Mouse (Mus musculus): ENCODE results near the gene Ankrd55. TPM values are rescaled to one million over a fixed set of nuclear protein-coding genes. Genes with fewer than 3 reads are reported as not detected.

Gene Ankrd55
- polyA plus RNA-seq, 1 experiment, result not detected

DNA sequence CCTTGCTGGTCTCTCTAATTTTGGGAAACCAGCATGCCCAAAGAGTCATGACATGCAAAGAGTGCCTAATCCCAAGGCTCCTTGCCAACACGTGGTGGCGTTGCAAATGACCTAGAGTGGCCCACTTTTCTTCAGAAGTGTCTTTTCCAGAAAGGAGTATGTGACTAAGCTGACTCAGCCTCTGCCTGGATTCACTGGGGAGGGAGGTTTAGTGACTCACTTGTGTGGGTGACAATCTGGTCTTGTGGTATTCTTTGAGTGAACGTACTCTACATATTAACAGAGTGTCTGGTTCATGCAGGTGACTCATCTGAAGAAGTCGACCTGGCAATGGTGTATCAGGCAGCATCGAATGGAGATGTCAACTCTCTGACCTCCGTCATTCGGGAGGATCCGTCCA, 29.9 kb downstream of the Ankrd55 start:
- no peak overlapping the region for H3K4me3 ChIP-seq (ENCODE audit: low read depth, low read length)
- no peaks in the 10 kb centered on the region for H3K27me3 ChIP-seq (ENCODE audit: control insufficient read depth, insufficient read depth, low read length, poor library complexity, severe bottlenecking)
- no peaks in the 10 kb centered on the region for H3K36me3 ChIP-seq (ENCODE audit: control insufficient read depth, insufficient read depth, low read length, poor library complexity, severe bottlenecking)
- H3K27ac ChIP-seq (ENCODE audit: insufficient read depth, low read length), result no peak overlapping the region
- H3K9ac ChIP-seq (ENCODE audit: low read depth, poor library complexity, severe bottlenecking), result no peak overlapping the region
- TF ChIP-seq POLR2A (IDR thresholded peaks at IDR 0.05; ENCODE audit: insufficient read depth, low read length) (no peak), CTCF (IDR thresholded peaks at IDR 0.05; ENCODE audit: low read depth, low read length) (no peak), EP300 (IDR thresholded peaks at IDR 0.05; ENCODE audit: insufficient read depth, low read depth, low read length) (no peak)
- H3K4me1 ChIP-seq (ENCODE audit: control insufficient read depth, insufficient read depth, low read length), result no peaks in the 10 kb centered on the region
- no peaks in the 10 kb centered on the region for H3K9me3 ChIP-seq (replicated peaks; ENCODE audit: control insufficient read depth, insufficient read depth, low read length, poor library complexity, severe bottlenecking)

DNA sequence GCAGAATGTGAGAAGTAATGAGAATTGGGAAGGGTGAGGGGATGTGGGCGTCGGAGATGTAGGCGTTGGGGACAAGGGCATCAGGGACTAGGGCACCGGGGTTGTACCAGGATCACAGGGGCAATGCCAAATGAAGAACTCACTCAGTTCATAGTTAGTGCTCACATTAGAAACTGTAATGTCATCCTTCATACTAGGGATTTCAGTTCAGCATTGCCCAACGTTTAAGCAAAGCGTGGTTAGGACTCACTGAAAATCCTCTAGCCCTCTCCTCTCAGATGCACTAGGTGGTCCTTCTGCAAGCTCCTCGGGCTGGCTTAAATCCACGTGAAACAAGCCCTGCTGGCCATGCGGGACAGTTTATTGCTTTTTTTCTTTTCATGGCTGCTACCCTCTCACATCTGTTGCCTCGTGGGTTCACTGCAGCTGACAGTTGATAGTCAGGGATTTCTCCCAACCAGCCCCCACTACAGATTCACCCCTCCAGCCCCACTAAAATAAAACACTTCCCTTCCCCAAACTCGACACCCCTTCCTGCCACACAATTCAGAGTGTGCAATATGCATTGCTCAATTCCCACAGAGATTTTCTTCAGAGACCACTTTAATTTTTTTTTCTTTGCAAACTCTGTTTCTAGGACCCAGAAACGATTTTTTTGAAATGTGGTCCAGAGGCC, 35.5 kb downstream of the Ankrd55 start:
- no peaks in the 10 kb centered on the region for H3K4me1 ChIP-seq (ENCODE audit: control insufficient read depth, insufficient read depth, low read length)
- H3K36me3 ChIP-seq (ENCODE audit: control insufficient read depth, insufficient read depth, low read length, poor library complexity, severe bottlenecking), result no peaks in the 10 kb centered on the region
- H3K4me3 ChIP-seq (ENCODE audit: low read depth, low read length), result no peak overlapping the region
- no peaks in the 10 kb centered on the region for H3K27me3 ChIP-seq (ENCODE audit: control insufficient read depth, insufficient read depth, low read length, poor library complexity, severe bottlenecking)
- H3K27ac ChIP-seq (ENCODE audit: insufficient read depth, low read length), result no peak overlapping the region
- TF ChIP-seq CTCF (IDR thresholded peaks at IDR 0.05; ENCODE audit: low read depth, low read length), result no peak
- H3K9me3 ChIP-seq (replicated peaks; ENCODE audit: control insufficient read depth, insufficient read depth, low read length, poor library complexity, severe bottlenecking), result no peaks in the 10 kb centered on the region
- H3K9ac ChIP-seq (ENCODE audit: low read depth, poor library complexity, severe bottlenecking), result no peak overlapping the region

DNA sequence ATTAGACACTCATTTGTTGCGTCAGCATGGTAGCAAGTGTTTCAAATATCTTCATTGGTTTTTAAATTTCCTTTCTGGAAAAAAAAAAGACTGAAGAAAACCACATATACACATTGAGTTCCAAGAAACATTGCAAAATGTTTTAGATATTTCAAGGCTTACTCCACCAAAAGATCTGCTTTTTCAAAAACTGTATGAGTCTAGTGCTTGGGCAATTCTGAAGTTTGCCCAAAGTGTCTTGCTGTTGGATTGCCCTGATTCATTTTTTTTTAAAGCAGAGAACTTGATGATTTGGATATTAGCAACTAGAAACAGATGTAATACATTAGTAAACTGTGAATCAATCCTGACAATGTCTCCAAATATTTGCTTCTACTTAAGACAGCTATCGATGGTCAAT, 36.9 kb downstream of the Ankrd55 start:
- no peaks in the 10 kb centered on the region for H3K4me1 ChIP-seq (ENCODE audit: control insufficient read depth, insufficient read depth, low read length)
- H3K27ac ChIP-seq (ENCODE audit: insufficient read depth, low read length), result no peak overlapping the region
- H3K4me3 ChIP-seq (ENCODE audit: low read depth, low read length), result no peak overlapping the region
- no peak for TF ChIP-seq EP300 (IDR thresholded peaks at IDR 0.05; ENCODE audit: insufficient read depth, low read depth, low read length)
- no peak for TF ChIP-seq POLR2A (IDR thresholded peaks at IDR 0.05; ENCODE audit: insufficient read depth, low read length)
- TF ChIP-seq CTCF (IDR thresholded peaks at IDR 0.05; ENCODE audit: low read depth, low read length), result no peak
- no peak overlapping the region for H3K9ac ChIP-seq (ENCODE audit: low read depth, poor library complexity, severe bottlenecking)
- H3K9me3 ChIP-seq (replicated peaks; ENCODE audit: control insufficient read depth, insufficient read depth, low read length, poor library complexity, severe bottlenecking), result no peaks in the 10 kb centered on the region
- H3K36me3 ChIP-seq (ENCODE audit: control insufficient read depth, insufficient read depth, low read length, poor library complexity, severe bottlenecking), result no peaks in the 10 kb centered on the region
- no peaks in the 10 kb centered on the region for H3K27me3 ChIP-seq (ENCODE audit: control insufficient read depth, insufficient read depth, low read length, poor library complexity, severe bottlenecking)

DNA sequence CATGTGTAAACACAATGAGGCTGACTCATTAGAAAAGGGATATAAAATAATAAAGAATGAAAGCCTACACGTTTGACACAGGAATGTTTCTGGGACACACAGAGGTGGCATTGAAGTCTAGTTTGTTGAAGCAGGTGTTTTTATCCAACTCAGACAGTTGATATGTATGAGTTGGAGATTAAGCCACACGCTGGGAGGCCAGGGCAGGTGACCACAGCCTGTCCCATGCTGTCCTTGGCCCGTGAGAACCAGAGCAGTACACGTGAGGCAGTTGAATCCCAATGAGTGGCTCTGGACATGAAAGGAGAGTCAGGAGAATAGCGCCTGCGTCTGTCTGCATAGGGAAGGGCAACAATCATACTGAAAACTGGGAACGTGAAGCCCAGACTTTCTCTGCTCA, 38.2 kb downstream of the Ankrd55 start:
- H3K27ac ChIP-seq (ENCODE audit: insufficient read depth, low read length), result no peak overlapping the region
- H3K9ac ChIP-seq (ENCODE audit: low read depth, poor library complexity, severe bottlenecking), result no peak overlapping the region
- TF ChIP-seq POLR2A (IDR thresholded peaks at IDR 0.05; ENCODE audit: insufficient read depth, low read length), result no peak
- TF ChIP-seq CTCF (IDR thresholded peaks at IDR 0.05; ENCODE audit: low read depth, low read length), result no peak
- no peak for TF ChIP-seq EP300 (IDR thresholded peaks at IDR 0.05; ENCODE audit: insufficient read depth, low read depth, low read length)
- no peaks in the 10 kb centered on the region for H3K4me1 ChIP-seq (ENCODE audit: control insufficient read depth, insufficient read depth, low read length)
- H3K9me3 ChIP-seq (replicated peaks; ENCODE audit: control insufficient read depth, insufficient read depth, low read length, poor library complexity, severe bottlenecking), result no peaks in the 10 kb centered on the region
- H3K4me3 ChIP-seq (ENCODE audit: low read depth, low read length), result no peak overlapping the region
- H3K36me3 ChIP-seq (ENCODE audit: control insufficient read depth, insufficient read depth, low read length, poor library complexity, severe bottlenecking), result no peaks in the 10 kb centered on the region
- H3K27me3 ChIP-seq (ENCODE audit: control insufficient read depth, insufficient read depth, low read length, poor library complexity, severe bottlenecking), result no peaks in the 10 kb centered on the region

DNA sequence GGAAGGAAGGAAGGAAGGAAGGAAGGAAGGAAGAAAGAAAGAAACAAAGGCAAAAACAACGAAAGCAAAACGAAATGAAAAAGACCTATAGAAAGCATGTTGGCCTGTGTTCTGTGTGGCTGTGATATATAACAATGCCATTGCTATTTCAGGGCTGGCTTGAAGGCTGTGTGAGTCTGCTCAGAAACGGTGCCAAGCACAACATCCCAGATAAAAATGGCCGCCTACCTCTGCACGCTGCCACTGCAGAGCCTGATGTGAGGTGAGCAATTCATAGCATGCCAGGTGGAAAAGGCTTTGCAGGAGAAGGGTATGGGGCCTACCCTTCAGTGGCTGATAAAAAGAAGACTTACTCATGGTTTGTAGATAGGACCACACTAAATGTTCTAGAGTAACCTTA, 38.7 kb downstream of the Ankrd55 start:
- H3K27me3 ChIP-seq (ENCODE audit: control insufficient read depth, insufficient read depth, low read length, poor library complexity, severe bottlenecking), result no peaks in the 10 kb centered on the region
- no peaks in the 10 kb centered on the region for H3K36me3 ChIP-seq (ENCODE audit: control insufficient read depth, insufficient read depth, low read length, poor library complexity, severe bottlenecking)
- H3K27ac ChIP-seq (ENCODE audit: insufficient read depth, low read length), result no peak overlapping the region
- no peaks in the 10 kb centered on the region for H3K9me3 ChIP-seq (replicated peaks; ENCODE audit: control insufficient read depth, insufficient read depth, low read length, poor library complexity, severe bottlenecking)
- no peaks in the 10 kb centered on the region for H3K4me1 ChIP-seq (ENCODE audit: control insufficient read depth, insufficient read depth, low read length)
- H3K9ac ChIP-seq (ENCODE audit: low read depth, poor library complexity, severe bottlenecking), result no peak overlapping the region
- no peak overlapping the region for H3K4me3 ChIP-seq (ENCODE audit: low read depth, low read length)
- no peak for TF ChIP-seq POLR2A (IDR thresholded peaks at IDR 0.05; ENCODE audit: insufficient read depth, low read length)
- no peak for TF ChIP-seq CTCF (IDR thresholded peaks at IDR 0.05; ENCODE audit: low read depth, low read length)
- TF ChIP-seq EP300 (IDR thresholded peaks at IDR 0.05; ENCODE audit: insufficient read depth, low read depth, low read length), result no peak

DNA sequence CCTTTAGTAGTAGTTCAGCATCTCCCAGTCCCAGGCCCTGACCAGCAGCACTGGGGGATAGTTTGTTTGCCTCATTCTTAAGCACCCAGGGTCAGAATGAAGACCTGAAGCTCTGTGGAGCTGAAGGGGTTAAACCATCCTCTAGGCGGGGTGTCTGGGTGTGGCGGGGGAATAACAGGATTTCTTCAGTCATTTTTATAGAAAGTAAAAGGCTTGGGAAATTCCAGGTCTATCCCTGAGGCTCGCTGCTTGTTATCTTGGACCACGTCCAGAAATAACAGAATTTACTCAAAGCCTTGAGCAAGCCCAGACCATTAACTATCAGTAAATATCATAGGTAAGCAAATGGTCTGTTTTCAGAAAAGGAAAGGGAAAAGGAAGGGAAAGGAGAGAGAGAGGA, 39.3 kb downstream of the Ankrd55 start:
- no peak overlapping the region for H3K27ac ChIP-seq (ENCODE audit: insufficient read depth, low read length)
- H3K4me1 ChIP-seq (ENCODE audit: control insufficient read depth, insufficient read depth, low read length), result no peaks in the 10 kb centered on the region
- TF ChIP-seq CTCF (IDR thresholded peaks at IDR 0.05; ENCODE audit: low read depth, low read length), result no peak
- TF ChIP-seq EP300 (IDR thresholded peaks at IDR 0.05; ENCODE audit: insufficient read depth, low read depth, low read length), result no peak
- no peak for TF ChIP-seq POLR2A (IDR thresholded peaks at IDR 0.05; ENCODE audit: insufficient read depth, low read length)
- no peak overlapping the region for H3K9ac ChIP-seq (ENCODE audit: low read depth, poor library complexity, severe bottlenecking)
- H3K4me3 ChIP-seq (ENCODE audit: low read depth, low read length), result no peak overlapping the region
- no peaks in the 10 kb centered on the region for H3K9me3 ChIP-seq (replicated peaks; ENCODE audit: control insufficient read depth, insufficient read depth, low read length, poor library complexity, severe bottlenecking)
- H3K27me3 ChIP-seq (ENCODE audit: control insufficient read depth, insufficient read depth, low read length, poor library complexity, severe bottlenecking), result no peaks in the 10 kb centered on the region
- no peaks in the 10 kb centered on the region for H3K36me3 ChIP-seq (ENCODE audit: control insufficient read depth, insufficient read depth, low read length, poor library complexity, severe bottlenecking)
